Mouse (Mus musculus) heart, embryonic 16.5 days (tissue): Measurements from ENCODE around the gene Pdcd1lg2. TPM values are rescaled to one million over a fixed set of nuclear protein-coding genes. Genes with fewer than 3 reads are reported as not detected.
A peak's percentile ranks its signal among the peaks of the same experiment; 100 is the strongest.

Source experiments
- ATAC-seq: fragments of 200-750 bp; cut with Nextera tagmentation; replicated peaks from 2 replicates; pipeline ENCODE4 v1.8.0; 2017; ENCODE audit warnings: moderate number of reproducible peaks; ENCODE audit not compliant: insufficient read depth, low FRiP score; ENCODE audit errors: extremely low read depth
- H3K27ac ChIP-seq: fragments of 300-500 bp; sonication (generic); 2 replicates; pipeline ENCODE4 v1.5.1; 2014; ENCODE audit warnings: mild to moderate bottlenecking, low read length, control low read depth, moderate library complexity
- H3K27me3 ChIP-seq: fragments of 300-500 bp; sonication (generic); 2 replicates; pipeline ENCODE4 v1.6.1; 2014; ENCODE audit warnings: low read length, mixed read lengths; ENCODE audit not compliant: control insufficient read depth, insufficient read depth
- H3K36me3 ChIP-seq: fragments of 300-500 bp; sonication (generic); 2 replicates; pipeline ENCODE4 v1.6.1; 2014; ENCODE audit not compliant: control insufficient read depth, insufficient read depth
- H3K4me1 ChIP-seq: fragments of 300-500 bp; sonication (generic); 2 replicates; pipeline ENCODE4 v1.6.1; 2014; ENCODE audit warnings: low read length, mixed read lengths; ENCODE audit not compliant: control insufficient read depth, insufficient read depth
- H3K4me2 ChIP-seq: fragments of 300-500 bp; sonication (generic); 2 replicates; pipeline ENCODE4 v1.6.1; 2014; ENCODE audit warnings: low read depth, mild to moderate bottlenecking, control low read depth, low read length
- H3K4me3 ChIP-seq: fragments of 300-500 bp; sonication (generic); 2 replicates; pipeline ENCODE4 v1.5.1; 2014; ENCODE audit warnings: mild to moderate bottlenecking, control low read depth, low read length
- H3K9ac ChIP-seq: fragments of 300-500 bp; sonication (generic); 2 replicates; pipeline ENCODE4 v1.6.1; 2014; ENCODE audit warnings: low read length, control low read depth
- H3K9me3 ChIP-seq: fragments of 300-500 bp; sonication (generic); replicated peaks from 2 replicates; pipeline ENCODE4 v1.6.1; 2016; ENCODE audit warnings: low read length; ENCODE audit not compliant: control insufficient read depth
- WGBS: fragments of 180-500 bp; shearing (Covaris S2); extraction: QIAGEN DNeasy Blood & Tissue Kit; methylation state at CpG from one replicate; pipeline ENCODE4 v1.1.7; 2014; 5-methylcytosine and 5-hydroxymethylcytosine counted together
- polyA plus RNA-seq: library from polyadenylated mRNA; unstranded; fragments of >200 nt; fragmentation: Nextera tagmentation; extraction: Ambion mirVana; gene quantifications from 2 replicates; pipeline ENCODE4 v1.2.1, GENCODE M21; 2015

Gene Pdcd1lg2
- polyA plus RNA-seq, 1 experiment from 2014 or later = 0.41 TPM

DNA sequence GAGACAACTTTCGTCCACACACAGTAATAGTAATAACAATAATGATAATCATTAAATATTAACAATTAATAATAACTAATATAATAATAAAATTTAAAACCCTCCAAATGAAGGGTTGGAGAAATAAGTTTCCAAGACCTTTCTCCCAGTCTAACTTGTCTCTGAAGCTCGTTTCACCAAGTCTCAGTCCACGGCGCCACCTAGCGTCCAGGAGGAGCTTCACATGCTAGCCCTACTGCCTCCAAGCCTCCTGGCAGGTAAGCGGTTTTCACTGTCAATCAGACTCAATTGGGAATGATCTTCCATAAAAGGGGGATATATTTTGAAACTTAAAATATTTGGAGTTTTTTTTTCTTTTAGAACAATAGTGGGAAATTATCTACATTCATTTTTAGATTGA, 90.8 kb downstream of the Pdcd1lg2 start:
- Histone ChIP-seq H3K9ac (peak overlapping the region; percentile 58), H3K4me3 (peak overlapping the region; percentile 40), H3K27ac (no peak overlapping the region), H3K9me3 (no peaks in the 10 kb centered on the region), H3K4me2 (peak overlapping the region; percentile 63), H3K36me3 (no peaks in the 10 kb centered on the region), H3K4me1 (no peaks in the 10 kb centered on the region), H3K27me3 (no peaks in the 10 kb centered on the region)
- 7% methylated on average over 6 of the region's 6 CpGs for WGBS
- ATAC-seq = peak; percentile 69; the same call in 1 of the 2 replicates

DNA sequence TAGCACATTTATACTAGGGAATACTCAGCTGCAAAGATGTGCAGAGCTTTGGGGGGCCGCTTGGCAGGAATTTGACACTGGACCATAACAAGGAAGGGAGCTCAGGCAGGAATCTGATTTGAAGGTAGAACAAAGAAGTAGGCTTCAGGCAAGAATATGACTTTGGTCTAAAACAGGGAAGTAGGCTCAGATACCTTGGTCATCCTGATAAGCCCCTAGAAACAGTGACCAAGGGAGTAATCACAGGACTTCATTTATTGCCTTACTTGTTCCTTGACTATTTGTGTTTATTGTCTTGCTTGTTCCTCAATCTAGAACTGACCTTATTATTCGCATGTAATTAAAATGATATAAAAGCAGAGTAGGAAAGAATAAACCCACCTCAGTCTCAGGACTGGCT, 93.4 kb downstream of the Pdcd1lg2 start:
- Histone ChIP-seq H3K9ac (no peak overlapping the region), H3K4me2 (no peak overlapping the region), H3K27me3 (no peaks in the 10 kb centered on the region), H3K36me3 (no peaks in the 10 kb centered on the region), H3K9me3 (no peaks in the 10 kb centered on the region), H3K4me1 (no peaks in the 10 kb centered on the region; the same call in 1 of the 2 replicates), H3K4me3 (no peak overlapping the region), H3K27ac (no peak overlapping the region)
- ATAC-seq = no peak
- WGBS = 81% methylated on average over 2 of the region's 2 CpGs

DNA sequence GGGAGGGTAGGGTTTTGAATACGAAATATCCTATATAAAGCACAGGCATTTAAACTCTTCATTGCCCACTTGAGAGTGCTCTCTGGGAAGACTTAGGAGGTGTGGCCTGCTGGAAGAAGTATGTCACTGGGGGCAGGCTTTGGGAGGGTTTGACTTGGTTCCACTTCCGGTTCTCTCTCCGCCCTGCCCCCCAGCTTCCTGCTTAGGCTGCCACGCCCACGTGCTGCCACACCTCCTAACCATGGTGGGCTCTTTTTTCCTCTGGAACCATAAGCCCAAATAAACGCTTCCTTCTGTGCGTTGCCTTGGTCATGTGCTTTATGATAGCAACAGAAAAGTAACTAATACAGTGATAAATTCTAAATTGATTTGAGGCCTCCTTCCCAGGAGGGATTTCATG, 94.9 kb downstream of the Pdcd1lg2 start:
- Histone ChIP-seq H3K4me1 (no peaks in the 10 kb centered on the region; the same call in 1 of the 2 replicates), H3K27ac (no peak overlapping the region), H3K4me3 (no peak overlapping the region), H3K9ac (no peak overlapping the region), H3K27me3 (no peaks in the 10 kb centered on the region), H3K4me2 (no peak overlapping the region), H3K36me3 (no peaks in the 10 kb centered on the region), H3K9me3 (no peaks in the 10 kb centered on the region)
- ATAC-seq = no peak
- WGBS = 82% methylated on average over 7 of the region's 7 CpGs

DNA sequence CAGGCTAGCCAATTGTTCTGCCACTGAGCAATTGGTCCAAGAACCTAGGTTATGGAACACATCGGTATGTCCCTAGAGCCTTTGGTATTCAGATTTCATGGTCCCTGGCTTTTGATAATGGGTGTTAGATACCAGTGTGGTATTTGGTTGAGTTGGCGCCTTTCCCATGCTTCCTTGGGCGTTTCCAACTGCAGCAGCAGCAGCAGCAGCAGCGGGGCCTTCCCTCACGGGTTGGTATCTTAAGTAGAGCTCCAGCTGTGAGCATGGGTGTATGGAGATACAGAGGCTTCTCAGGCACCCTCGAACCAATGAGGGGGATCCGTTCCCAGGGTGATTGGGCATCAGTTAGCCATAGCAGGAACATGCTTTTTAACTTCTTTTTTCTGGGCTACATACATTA, 97.5 kb downstream of the Pdcd1lg2 start:
- 47% methylated on average over 7 of the region's 7 CpGs for WGBS
- Histone ChIP-seq H3K27ac (no peak overlapping the region), H3K4me1 (no peaks in the 10 kb centered on the region; the same call in 1 of the 2 replicates), H3K4me3 (no peak overlapping the region), H3K27me3 (no peaks in the 10 kb centered on the region), H3K4me2 (no peak overlapping the region), H3K9ac (no peak overlapping the region), H3K36me3 (no peaks in the 10 kb centered on the region), H3K9me3 (no peaks in the 10 kb centered on the region)
- no peak for ATAC-seq

DNA sequence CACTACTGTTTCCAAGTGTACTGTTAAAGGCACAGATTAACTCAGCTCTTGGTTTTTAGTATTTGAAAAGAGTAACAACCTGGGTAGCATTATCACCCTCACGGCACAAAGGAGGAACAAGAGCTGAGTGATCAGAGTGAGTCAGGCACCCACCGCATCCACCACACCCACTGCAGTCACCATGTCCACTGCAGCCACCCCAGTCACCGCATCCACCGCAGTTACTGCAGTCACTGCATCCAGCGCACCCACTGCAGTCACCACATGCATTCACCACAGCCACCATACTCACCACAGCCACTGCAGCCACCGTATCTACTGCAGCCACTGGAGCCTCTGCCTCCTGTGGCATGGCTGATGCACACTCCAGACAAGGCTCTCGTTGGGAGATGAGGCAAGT, 99.1 kb downstream of the Pdcd1lg2 start:
- no peak overlapping the region for H3K9ac ChIP-seq
- WGBS = 82% methylated on average over 7 of the region's 7 CpGs
- H3K9me3 ChIP-seq = peaks cover 4% of the 10 kb centered on the region; the same call in 1 of the 2 replicates
- no peak overlapping the region for H3K27ac ChIP-seq
- peaks cover 7% of the 10 kb centered on the region; the same call in 1 of the 2 replicates for H3K36me3 ChIP-seq
- no peak for ATAC-seq
- no peak overlapping the region for H3K4me3 ChIP-seq
- H3K27me3 ChIP-seq = no peaks in the 10 kb centered on the region
- H3K4me2 ChIP-seq = no peak overlapping the region
- no peaks in the 10 kb centered on the region; the same call in 1 of the 2 replicates for H3K4me1 ChIP-seq

DNA sequence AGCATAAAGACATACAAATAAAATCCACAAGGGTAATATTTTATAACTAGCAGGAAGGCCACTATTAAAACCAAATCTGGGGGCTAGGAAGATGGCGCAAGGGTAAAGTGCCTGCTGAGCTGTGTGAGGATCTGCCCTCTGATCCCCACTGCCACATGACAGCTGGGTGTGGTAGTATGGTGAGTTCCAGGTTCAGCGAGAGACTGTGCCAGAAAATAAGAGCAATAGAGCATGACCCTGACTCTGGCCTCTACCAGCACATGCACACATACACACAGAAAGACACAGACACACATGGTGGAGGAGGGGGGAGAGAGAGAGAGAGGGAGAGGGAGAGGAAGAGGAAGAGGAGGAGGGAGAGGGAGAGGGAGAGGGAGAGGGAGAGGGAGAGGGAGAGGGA, 101.1 kb downstream of the Pdcd1lg2 start:
- Histone ChIP-seq H3K9me3 (peaks cover 4% of the 10 kb centered on the region; the same call in 1 of the 2 replicates), H3K9ac (no peak overlapping the region), H3K4me3 (no peak overlapping the region), H3K27ac (no peak overlapping the region), H3K36me3 (peaks cover 9% of the 10 kb centered on the region; the same call in 1 of the 2 replicates), H3K27me3 (no peaks in the 10 kb centered on the region), H3K4me1 (no peaks in the 10 kb centered on the region; the same call in 1 of the 2 replicates), H3K4me2 (no peak overlapping the region)
- ATAC-seq = no peak
- WGBS = 75% methylated on average over 2 of the region's 2 CpGs

DNA sequence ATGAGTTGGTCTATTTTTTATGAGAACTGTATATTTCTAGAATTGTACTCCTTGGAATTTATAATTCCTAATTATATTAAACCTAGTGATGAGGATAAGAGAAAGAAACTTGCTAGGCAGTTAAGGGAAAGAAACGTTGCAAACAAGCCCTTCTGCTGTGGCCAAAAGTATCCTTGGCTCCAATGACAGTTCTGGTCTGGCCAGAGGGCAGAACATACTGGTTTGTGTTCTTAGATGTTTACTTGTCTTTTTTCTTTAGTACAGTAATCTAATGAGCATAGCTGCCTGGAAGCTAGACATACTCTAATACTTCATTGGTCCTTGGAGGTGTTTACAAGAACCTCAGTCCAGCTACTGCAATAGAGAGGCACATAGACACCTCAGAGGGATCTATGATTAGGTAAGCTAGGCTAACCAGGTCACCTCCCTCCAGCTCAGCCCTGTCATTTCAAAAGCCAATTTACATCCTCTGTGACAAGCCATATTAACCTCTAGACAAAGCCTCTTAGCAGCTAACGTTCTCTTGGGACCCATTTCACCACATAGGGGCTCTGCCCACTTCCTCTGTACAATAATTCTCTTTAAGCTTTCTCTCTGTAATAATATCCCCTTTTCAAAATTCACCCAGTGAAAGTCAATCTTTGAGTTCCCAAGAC, 102.5 kb downstream of the Pdcd1lg2 start:
- peaks cover 9% of the 10 kb centered on the region; the same call in 1 of the 2 replicates for H3K36me3 ChIP-seq
- no peak overlapping the region for H3K4me2 ChIP-seq
- WGBS = 52% methylated on average over 2 of the region's 2 CpGs
- no peak overlapping the region for H3K9ac ChIP-seq
- no peak overlapping the region for H3K4me3 ChIP-seq
- no peaks in the 10 kb centered on the region for H3K27me3 ChIP-seq
- no peak overlapping the region for H3K27ac ChIP-seq
- ATAC-seq = no peak
- no peaks in the 10 kb centered on the region; the same call in 1 of the 2 replicates for H3K4me1 ChIP-seq
- peaks cover 4% of the 10 kb centered on the region; the same call in 1 of the 2 replicates for H3K9me3 ChIP-seq

DNA sequence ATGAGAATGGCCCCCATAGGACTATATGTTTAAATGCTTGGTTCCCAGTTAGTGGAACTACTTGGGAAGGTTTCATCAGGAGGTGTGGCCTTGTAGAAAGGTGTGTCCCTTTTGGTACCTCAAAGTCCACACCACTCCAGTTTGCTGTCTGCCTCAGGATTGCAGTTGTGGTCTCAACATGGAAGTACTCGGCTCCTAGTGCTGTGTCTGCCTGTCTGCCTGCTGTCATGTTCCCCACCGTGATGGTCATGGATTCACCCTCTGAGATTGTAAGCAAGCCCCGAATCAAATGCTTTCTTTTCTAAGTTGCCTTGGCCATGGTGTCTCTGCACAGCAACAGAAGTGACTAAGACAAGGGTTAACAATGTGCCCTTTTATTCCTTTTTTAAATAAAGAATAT, 103.4 kb downstream of the Pdcd1lg2 start:
- no peaks in the 10 kb centered on the region for H3K27me3 ChIP-seq
- no peak for ATAC-seq
- peaks cover 4% of the 10 kb centered on the region; the same call in 1 of the 2 replicates for H3K9me3 ChIP-seq
- no peak overlapping the region for H3K4me2 ChIP-seq
- H3K9ac ChIP-seq = no peak overlapping the region
- no peaks in the 10 kb centered on the region for H3K4me1 ChIP-seq
- H3K27ac ChIP-seq = no peak overlapping the region
- no peak overlapping the region for H3K4me3 ChIP-seq
- WGBS = 92% methylated on average over 3 of the region's 3 CpGs
- H3K36me3 ChIP-seq = peaks cover 11% of the 10 kb centered on the region; the same call in 1 of the 2 replicates

DNA sequence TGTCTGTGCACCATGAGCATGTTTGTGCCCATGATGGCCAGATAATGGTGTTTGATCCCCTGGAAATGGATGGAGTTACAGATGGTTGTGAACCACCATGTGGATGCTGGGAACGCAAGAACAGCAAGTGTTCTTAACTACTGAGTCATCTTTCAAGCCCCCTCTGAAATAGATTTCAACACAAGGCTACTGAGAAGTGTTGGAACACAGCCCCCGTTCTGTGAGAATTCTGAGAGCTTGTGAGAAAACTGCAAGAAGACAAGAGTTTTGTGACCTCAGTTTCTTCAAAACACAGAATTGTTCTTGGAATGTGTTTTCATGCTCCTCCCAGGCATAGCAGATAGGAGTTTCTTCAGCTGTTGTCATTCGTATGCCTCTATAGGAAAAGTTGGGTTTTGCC, 104.7 kb downstream of the Pdcd1lg2 start:
- no peak overlapping the region for H3K9ac ChIP-seq
- H3K4me2 ChIP-seq = no peak overlapping the region
- ATAC-seq = no peak
- H3K27ac ChIP-seq = no peak overlapping the region
- no peaks in the 10 kb centered on the region for H3K27me3 ChIP-seq
- H3K9me3 ChIP-seq = peaks cover 4% of the 10 kb centered on the region; the same call in 1 of the 2 replicates
- H3K36me3 ChIP-seq = peaks cover 11% of the 10 kb centered on the region; the same call in 1 of the 2 replicates
- no peaks in the 10 kb centered on the region for H3K4me1 ChIP-seq
- WGBS = 91% methylated on average over 3 of the region's 3 CpGs
- no peak overlapping the region for H3K4me3 ChIP-seq
